Mouse (Mus musculus) liver, embryonic 14.5 days (tissue): Measurements from ENCODE around the gene Trim14.

Source experiments
- CTCF ChIP-seq: IDR thresholded peaks from 2 replicates; pipeline ENCODE4 v1.5.1; 2016; ENCODE audit warnings: antibody characterized with exemption, low read depth, control low read depth
- EP300 ChIP-seq: IDR thresholded peaks from 2 replicates; pipeline ENCODE4 v1.6.1; 2016; ENCODE audit warnings: antibody characterized with exemption, low read depth

DNA sequence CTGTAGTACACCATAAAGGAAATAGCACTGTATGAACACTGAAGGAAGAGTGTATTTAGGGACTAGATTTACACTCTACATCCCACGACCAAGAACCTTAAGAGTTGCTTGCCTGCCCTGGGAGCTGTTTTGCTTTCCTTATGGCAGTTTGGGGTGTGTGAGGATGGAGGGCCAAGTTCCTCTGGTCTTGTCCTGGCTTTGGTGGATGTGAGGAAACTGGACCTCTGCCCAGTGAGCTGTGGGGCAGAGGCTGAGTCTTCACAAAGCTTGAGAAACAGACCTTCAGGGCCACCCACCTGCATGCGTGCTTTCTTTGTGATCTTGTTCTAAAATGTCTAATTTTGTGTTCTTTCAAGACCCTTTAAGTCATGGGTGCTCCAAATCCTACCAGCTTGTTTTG, 3.4 kb downstream of the Trim14 start:
- TF ChIP-seq EP300 (no peak), CTCF (no peak)
